Mouse (Mus musculus) heart, postnatal 36 days (tissue): ENCODE results near the gene Syngr3. TPM values are rescaled to one million over a fixed set of nuclear protein-coding genes. Genes with fewer than 3 reads are reported as not detected.

Experiments used
- DNase-seq, 2 experiments: peaks; one replicate each; pipeline ENCODE4 v3.0.0; 2021 to 2022
- intact Hi-C: fragments of 180-260 bp; cut with DNase I; formaldehyde crosslinking; loops from one replicate; pipeline ENCODE4 v1.15.1; 2025
- total RNA-seq, 2 experiments: library from RNA; stranded (reverse); gene quantifications; 2 replicates each; pipeline ENCODE4 v1.2.3; 2021

The Syngr3 gene
- total RNA-seq, result under 1 TPM; 0.14 to 0.22 TPM

DNA sequence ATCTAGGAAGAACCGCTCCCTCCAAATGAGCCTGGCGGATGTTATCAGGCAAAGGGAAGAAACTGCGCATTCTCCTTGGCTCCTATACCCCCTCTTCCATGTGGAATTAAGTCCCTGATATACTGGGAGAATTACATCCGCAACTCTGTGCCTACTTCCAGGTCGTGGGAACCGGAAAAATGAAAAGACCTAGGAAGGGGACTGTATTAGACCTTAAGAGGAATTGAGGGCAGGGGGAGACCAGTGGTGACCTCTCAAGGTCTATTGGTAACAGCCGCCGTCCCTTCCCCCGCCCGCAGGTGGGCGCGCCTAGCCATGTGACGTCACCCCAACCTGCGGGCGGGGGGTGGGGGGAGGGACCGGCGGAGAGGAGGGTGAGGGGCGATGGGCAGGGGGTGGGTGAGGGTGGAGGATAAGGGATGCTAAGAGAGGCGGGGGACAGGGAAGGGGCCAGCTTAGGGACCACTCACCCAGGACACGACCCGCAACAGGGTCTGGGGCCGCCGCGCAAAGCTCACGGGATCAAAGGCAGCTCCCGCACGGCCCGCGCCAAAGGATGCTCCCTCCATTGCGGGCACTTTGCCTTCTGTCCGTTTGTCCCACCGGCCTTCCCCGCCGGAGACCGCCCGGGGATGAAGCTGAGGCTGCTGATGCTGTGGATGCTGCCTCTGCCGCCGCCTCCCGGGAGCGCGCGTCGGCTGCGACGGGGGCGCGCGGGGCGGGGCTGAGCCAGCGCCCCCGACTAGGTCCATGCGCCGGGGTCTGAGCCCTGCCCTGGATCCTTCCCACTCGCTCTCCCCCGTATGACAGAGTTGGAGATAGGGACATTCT lies at the start of gene Syngr3:
Syngr3 (minus strand) TSS at position 705 of the 831 bp plus-strand sequence.
- intact Hi-C loops, result no loop called here
- DNase-seq, result no peak

- intact Hi-C loops, result no loop called here
- DNase-seq, result no peak
These were observed 48.5 kb upstream of the Syngr3 start for GRCm38 (mm10) chr17:24738238-24738637.

DNA sequence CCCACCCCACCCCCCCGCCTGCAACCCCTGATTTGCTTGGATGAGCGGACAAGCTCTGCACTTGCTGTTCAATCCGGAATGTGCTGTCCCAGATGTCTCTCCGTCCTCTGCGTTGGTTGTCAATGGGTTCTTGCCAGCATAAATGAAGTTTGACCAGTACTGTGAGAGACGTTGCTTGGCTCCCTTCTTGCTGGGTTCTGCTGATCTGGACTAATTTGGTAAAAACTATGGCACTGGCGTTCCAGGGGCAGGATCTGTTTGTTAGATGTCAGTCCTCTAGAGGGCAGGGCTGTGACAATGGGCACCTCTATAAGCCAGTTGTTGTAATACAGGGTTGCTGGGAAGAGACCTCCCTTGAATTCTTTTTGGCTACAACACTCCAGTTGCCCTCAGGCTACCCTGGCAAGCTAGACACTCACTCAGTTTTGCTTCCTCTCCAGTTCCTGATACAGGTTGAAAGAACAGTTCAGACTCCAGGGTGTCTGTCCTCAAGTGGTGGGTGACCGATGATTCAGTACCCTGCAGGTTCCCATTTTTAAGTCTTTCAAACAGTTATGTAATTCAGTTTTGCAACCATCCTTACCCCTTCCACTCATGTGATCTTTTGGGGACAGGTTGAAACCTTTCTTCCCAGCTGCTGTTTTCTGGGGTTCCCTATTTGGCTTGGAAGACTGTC lies 47.5 kb upstream of the Syngr3 start:
- DNase-seq, result no peak
- intact Hi-C loops, result no loop called here

DNA sequence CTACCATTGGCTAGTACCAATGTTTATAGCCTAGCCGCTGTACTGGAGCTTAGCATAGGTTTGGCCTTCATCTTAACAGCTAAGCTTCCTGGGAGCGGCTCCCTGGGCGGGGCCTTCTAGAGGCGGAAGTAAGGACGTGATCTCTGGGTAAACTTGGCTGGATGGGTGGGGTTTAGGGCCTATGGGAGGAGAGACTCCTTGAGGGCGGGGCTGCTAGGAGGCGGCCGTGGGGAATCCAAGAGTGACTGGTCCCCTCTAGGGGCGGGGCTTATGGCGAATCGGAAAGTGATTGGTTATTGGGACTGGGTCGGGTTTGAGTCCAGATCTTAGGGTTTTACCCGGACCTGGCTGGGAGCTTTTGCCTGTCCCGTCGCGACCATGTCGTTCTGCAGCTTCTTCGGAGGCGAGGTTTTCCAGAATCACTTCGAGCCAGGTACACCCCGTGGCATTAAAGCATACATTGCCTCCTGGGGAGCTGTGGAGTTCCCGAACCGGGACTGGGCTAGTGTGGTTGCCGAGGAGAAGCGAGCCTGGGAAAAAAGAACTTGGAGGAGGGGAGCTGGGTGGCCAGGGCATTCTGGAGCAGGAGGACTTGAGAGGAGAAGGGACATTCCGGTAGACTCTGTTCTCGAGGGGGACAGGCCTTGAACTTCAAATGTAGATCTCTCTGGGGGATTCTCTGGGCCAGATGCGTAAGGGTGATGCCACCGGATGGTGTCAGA lies 46.7 kb upstream of the Syngr3 start, which contains the start of gene Msrb1:
Msrb1 (plus strand) TSS at position 313 of the 722 bp plus-strand sequence.
- intact Hi-C loops, result no loop called here
- peak; percentile 92 to 93 for DNase-seq

DNA sequence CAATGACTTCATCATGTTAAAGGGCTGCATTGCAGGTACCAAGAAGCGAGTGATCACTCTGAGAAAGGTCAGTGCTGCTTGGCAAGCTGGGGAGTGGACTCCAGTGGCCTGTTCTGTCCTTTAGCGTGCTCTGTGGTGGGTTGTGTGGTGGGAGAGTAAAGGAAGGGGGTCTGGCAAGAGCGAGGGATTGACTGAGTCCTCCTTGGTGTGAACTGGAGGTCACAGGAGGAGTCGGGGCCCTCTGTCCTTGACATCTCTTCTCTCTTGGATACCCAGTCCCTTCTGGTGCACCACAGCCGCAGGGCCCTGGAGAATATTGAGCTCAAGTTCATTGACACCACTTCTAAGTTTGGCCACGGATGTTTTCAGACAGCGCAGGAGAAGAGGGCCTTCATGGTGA lies 45.7 kb upstream of the Syngr3 start:
- intact Hi-C loops, result no loop called here

DNA sequence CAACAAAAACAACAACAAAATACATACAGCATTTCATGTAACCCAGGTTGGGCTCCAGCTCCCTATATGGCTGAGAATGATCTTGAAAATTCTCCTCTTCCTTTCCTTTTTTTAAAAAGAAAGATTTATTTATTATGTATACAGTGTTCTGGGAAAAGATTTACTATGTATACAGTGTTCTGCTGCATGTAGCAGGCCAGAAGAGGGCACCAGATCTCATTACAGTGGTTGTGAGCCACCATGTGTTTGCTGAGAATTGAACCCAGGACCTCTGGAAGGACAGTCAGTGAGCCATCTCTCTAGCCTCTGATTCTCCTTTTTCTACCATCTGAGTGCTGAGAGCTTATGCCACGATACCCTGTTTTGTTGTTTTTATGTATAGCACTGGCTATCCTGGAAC lies 44.8 kb upstream of the Syngr3 start:
- intact Hi-C loops, result no loop called here
- DNase-seq, result no peak

More for the DNA sequence above, 45.7 kb upstream of the Syngr3 start:
- DNase-seq, result no peak

GRCm38 (mm10) chr17:24733434-24734050 lies 43.8 kb upstream of the Syngr3 start:
- DNase-seq, result no peak
- intact Hi-C loops, result no loop called here

DNA sequence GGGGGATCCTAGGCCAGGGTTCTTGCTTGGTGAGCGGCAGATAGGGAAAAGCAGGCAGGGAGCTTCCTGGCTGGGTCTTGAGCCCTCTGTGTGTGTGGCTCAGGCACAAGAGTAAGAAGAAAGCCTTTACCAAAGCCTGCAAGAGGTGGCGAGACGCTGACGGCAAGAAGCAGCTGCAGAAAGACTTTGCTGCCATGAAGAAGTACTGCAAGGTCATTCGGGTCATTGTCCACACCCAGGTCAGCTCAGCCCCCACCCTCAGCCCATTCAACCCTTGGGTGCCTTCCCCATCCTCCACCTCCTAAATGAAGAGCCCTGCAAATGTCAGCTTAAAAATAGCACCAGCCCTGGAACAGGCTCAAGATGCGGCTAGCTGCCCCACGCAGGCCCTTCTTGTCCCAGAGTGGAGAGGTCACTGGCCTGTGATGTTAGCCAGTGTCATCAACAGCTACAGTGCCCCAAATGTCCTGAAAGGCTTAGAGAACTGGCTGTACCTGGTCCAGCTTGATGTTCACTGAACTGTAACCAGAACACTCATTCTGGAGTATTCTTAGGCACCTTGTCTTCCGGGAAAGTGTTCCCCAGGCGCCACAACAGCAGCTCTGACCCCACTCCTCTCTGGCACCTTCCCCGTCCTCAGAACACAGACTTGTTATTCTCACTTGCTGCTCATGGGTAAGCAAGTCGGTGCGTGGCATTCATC lies 42.6 kb upstream of the Syngr3 start:
- peak in 1 of 2 experiments; percentile 52 for DNase-seq
- intact Hi-C loops, result no loop called here

- DNase-seq, result no peak
- intact Hi-C loops, result no loop called here
These were observed 41.0 kb upstream of the Syngr3 start for GRCm38 (mm10) chr17:24730787-24731186.

GRCm38 (mm10) chr17:24729067-24729466 lies 39.3 kb upstream of the Syngr3 start:
- intact Hi-C loops, result no loop called here
- DNase-seq, result no peak

GRCm38 (mm10) chr17:24728184-24728583 lies 38.4 kb upstream of the Syngr3 start:
- intact Hi-C loops, result no loop called here
- no peak for DNase-seq

DNA sequence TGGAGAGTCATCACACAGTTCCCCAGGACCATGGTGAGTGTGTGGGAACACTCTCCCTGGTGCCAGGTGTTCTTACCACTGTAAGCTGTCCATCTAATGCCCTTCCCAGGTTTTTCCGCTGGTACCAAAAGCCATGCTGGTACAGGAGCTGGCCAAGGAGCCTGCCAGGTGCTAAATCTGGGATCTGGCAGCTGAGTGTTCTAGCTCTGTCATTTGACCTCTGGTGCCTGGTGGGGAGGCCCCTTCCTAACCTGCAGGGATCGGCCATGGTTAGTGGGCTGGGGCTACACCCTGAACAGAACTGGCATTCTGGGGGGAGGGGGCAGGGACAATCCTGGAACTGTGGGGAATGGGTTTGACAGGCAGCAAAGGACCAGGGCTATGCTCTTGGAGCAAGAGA lies 37.9 kb upstream of the Syngr3 start, which contains the start of gene Rpl3l:
Rpl3l (plus strand) TSS at position 203 of the 400 bp plus-strand sequence.
- DNase-seq, result peak; percentile 31 to 52
- intact Hi-C loops, result no loop called here

GRCm38 (mm10) chr17:24725637-24726390 lies 36.1 kb upstream of the Syngr3 start:
- intact Hi-C loops, result no loop called here

DNA sequence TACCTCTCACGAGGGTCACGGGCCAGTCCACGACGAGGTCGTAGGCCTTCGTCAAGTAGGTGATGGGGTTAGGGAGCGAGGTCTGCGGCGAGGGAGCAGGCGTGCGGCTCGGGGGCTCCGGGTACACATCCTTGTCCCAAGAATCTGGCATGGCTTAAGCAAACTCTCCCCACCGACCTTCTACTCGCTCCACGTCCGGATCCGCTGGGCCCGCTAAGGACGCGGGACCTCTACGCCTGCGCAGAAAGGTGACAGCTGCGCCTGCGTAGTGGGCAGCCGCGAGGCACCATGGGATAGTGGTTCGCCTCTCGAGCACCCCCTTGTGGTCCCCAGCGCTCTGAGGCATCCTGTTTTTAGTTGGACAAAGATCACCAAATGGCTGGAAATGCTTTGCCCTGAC lies 34.4 kb upstream of the Syngr3 start, which contains the start of gene Ndufb10:
Ndufb10 (minus strand) TSS at position 295 of the 400 bp plus-strand sequence.
- intact Hi-C loops, result no loop called here

More at GRCm38 (mm10) chr17:24725637-24726390, 36.1 kb upstream of the Syngr3 start:
- DNase-seq, result no peak

GRCm38 (mm10) chr17:24723881-24724180 lies 34.1 kb upstream of the Syngr3 start:
- intact Hi-C loops, result no loop called here
- DNase-seq, result no peak

More for the DNA sequence above, 34.4 kb upstream of the Syngr3 start, which contains the start of gene Ndufb10:
- peak; percentile 98 to 99 for DNase-seq

DNA sequence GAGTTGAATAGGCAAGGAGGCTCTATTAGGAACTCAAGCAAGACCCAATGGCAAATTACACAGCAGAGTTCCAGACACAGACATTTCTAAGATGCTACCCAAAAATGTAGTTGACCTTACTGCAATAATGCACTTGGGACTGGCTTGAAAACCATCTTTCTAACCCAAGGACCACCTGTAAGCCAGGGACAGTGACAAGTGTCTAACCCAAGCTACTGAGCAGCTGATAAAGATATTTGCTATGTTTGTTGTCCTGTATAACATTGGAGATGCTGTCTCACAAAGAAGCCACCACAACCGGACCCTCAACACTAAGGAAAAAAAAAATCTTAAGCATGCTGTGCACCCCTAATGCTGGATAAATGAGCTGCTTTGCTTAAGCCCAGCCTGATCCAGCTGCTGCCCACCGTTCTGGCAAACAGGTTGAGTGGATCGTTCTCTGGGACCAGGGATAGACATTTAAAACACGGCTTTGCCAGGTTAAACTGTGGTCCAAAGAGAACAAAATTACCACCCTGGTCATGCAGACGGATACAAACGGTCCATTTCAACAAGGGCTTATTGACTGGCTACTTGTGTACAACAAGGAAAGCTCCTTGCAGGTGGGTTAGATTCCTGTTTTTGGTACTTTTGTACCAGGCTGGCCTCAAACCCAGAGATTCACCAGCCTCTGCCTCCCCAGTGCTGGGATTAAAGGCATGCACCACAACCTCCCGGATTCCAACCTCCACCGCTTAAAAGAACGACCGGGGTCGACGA lies 33.5 kb upstream of the Syngr3 start:
- DNase-seq, result no peak
- intact Hi-C loops, result no loop called here

DNA sequence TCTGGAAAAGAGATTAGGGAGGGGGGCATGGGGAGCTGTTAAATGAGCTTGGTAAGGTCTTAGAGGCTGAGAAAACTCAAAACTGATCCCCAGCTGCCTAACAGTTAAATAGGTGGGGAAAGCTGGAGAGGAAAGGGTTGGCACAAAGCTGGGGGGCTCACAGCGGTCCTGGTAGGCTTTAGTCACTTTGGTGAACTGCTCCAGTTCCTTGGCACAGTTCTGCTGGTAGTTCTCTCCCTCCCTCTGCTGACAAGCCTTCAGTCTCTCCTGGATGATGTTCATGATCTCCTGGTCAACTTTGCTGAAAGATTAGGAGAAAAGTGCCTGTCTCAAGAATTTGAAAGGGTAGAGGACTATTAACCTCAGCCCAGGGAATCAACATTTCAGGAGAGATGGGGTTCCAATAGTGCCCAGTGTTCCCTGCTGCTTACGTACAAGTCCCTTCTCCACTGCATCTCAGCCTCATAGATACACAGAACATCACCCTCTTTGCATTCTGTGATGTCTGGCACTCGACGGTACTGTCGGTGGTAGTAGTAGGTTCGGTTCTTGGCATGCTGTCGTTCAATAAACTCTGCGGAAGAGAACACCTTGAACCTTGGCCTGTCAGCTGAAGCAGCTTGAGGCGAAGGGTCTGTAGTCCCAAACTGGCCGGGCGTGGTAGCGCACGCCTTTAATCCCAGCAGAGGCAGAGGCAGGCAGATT lies 32.6 kb upstream of the Syngr3 start:
- DNase-seq, result no peak
- intact Hi-C loops, result no loop called here
